Mouse (Mus musculus) embryonic facial prominence, embryonic 10.5 days (tissue): ENCODE measurements around the gene Nrcam. TPM values are rescaled to one million over a fixed set of nuclear protein-coding genes. Genes with fewer than 3 reads are reported as not detected.

Source experiments
- DNase-seq: peaks from one replicate; pipeline ENCODE4 v3.0.0-alpha.2; 2017; ENCODE audit warnings: low spot score
- H3K27ac ChIP-seq: fragments of 300-500 bp; sonication (generic); replicated peaks from 2 replicates; pipeline ENCODE4 v1.5.1; 2016; ENCODE audit warnings: mild to moderate bottlenecking
- H3K27me3 ChIP-seq: fragments of 300-500 bp; sonication (generic); replicated peaks from 2 replicates; pipeline ENCODE4 v1.6.1; 2016; ENCODE audit warnings: low read depth, mild to moderate bottlenecking; ENCODE audit not compliant: poor library complexity, severe bottlenecking
- H3K36me3 ChIP-seq: fragments of 300-500 bp; sonication (generic); replicated peaks from 2 replicates; pipeline ENCODE4 v1.6.1; 2016; ENCODE audit warnings: mild to moderate bottlenecking, moderate library complexity
- H3K4me1 ChIP-seq: fragments of 300-500 bp; sonication (generic); 2 replicates; pipeline ENCODE4 v1.6.1; 2016
- H3K4me3 ChIP-seq: fragments of 300-500 bp; sonication (generic); 2 replicates; pipeline ENCODE4 v1.5.1; 2016; ENCODE audit warnings: mild to moderate bottlenecking, moderate library complexity
- H3K9me3 ChIP-seq: fragments of 300-500 bp; sonication (generic); 2 replicates; pipeline ENCODE4 v1.6.1; 2016; ENCODE audit warnings: mild to moderate bottlenecking
- WGBS: fragments of 180-500 bp; shearing (Covaris S2); methylation state at CpG from one replicate; pipeline ENCODE4 v1.1.7; 2016; 5-methylcytosine and 5-hydroxymethylcytosine counted together
- polyA plus RNA-seq: library from polyadenylated mRNA; unstranded; fragments of >200 nt; fragmentation: Nextera tagmentation; extraction: Ambion mirVana; gene quantifications from 2 replicates; pipeline ENCODE4 v1.2.1, GENCODE M21; 2016

Nrcam gene
- polyA plus RNA-seq, 1 experiment from 2014 or later = 15.2 TPM

DNA sequence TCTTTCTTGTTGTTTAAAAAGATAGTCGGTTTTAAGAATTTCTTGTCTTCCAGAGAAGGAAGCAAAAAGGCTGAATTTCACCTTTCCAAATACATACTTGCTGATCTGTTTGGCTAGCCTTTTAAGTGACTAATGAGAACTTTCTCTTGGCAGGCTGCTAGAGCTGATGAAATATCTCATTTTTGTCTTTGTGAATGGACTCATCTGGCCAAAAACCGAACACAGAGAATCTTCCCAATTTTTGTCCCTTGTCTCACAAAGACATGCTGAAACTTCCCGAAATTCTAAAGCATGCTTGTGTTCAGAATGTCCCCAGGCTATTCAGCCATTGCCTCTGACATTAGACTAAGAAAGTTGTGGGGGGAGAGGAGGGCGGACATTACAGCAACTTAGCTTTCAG lies 129.3 kb downstream of the Nrcam start:
- 65% methylated on average over 4 of the region's 4 CpGs for WGBS
- H3K27ac ChIP-seq = no peak overlapping the region
- no peak overlapping the region for H3K4me3 ChIP-seq
- H3K27me3 ChIP-seq = no peaks in the 10 kb centered on the region
- no peaks in the 10 kb centered on the region for H3K36me3 ChIP-seq
- H3K4me1 ChIP-seq = no peaks in the 10 kb centered on the region
- no peak for DNase-seq
- no peaks in the 10 kb centered on the region for H3K9me3 ChIP-seq

DNA sequence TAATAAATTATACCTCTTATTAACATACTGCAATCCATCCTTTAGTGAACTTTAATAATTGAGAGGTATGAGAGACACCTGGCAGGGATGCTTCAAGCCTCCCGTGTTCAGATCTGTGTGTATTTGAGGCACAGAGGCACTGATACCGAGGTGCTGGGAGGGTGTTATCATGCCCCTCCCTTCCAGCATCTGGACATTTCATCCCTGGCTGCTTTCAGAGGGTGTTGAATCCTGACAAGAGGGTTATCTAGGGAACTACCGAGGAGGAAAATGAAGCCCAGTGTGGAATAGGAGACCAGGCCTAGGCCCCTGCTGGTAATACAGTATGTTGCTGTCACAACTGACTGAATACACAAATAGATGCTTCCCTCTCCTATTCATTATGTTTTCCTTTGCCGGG lies 133.8 kb downstream of the Nrcam start:
- WGBS = 65% methylated on average over 4 of the region's 4 CpGs
- no peaks in the 10 kb centered on the region for H3K4me1 ChIP-seq
- H3K27ac ChIP-seq = no peak overlapping the region
- no peak for DNase-seq
- H3K36me3 ChIP-seq = no peaks in the 10 kb centered on the region
- H3K4me3 ChIP-seq = no peak overlapping the region
- H3K27me3 ChIP-seq = no peaks in the 10 kb centered on the region
- no peaks in the 10 kb centered on the region for H3K9me3 ChIP-seq

DNA sequence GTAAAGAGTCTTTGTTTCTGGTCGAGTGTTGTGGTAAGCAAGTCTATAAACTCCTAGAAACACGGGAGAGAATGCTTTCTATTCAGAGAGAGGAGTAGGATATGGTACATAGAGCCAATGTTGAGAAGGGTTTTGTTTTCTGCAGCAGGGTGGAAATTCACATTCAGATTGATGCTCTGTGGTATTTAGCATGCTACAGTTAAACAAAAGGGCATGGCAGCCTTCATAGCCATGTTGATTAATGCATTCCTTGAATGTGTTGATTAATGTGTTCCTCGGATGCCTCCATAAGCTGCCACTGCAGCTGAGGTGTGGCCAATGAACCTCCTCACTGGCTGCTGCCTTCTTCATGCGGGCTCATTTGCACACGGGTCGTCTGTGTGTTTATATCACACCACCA lies 134.3 kb downstream of the Nrcam start:
- 68% methylated on average over 6 of the region's 6 CpGs for WGBS

DNA sequence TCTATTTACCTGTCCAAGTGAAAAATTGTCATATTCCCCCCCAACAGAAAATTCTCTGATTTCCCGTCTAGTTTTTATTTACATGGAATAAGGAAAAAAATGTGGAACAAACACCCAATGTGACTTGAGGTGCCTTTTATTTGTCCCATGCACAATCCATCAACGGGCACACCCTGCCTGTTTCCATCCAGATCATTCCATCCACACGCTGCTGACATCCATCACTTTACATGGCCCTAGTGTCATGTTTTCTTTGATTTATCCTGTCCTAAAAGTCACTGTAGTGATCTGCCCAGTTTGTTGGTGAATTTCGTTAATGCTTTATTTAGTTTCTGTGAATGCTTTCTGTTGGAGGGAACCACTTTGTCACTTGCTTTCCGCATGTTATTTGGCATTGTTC lies 142.4 kb downstream of the Nrcam start:
- DNase-seq = no peak
- Histone ChIP-seq H3K27ac (no peak overlapping the region), H3K4me1 (no peaks in the 10 kb centered on the region), H3K36me3 (no peaks in the 10 kb centered on the region), H3K9me3 (no peaks in the 10 kb centered on the region), H3K27me3 (no peaks in the 10 kb centered on the region), H3K4me3 (no peak overlapping the region)
- WGBS = 89% methylated on average over 5 of the region's 5 CpGs

More for the DNA sequence above, 134.3 kb downstream of the Nrcam start:
- Histone ChIP-seq H3K27ac (no peak overlapping the region), H3K27me3 (no peaks in the 10 kb centered on the region), H3K4me3 (no peak overlapping the region), H3K4me1 (no peaks in the 10 kb centered on the region), H3K36me3 (no peaks in the 10 kb centered on the region), H3K9me3 (no peaks in the 10 kb centered on the region)
- no peak for DNase-seq

DNA sequence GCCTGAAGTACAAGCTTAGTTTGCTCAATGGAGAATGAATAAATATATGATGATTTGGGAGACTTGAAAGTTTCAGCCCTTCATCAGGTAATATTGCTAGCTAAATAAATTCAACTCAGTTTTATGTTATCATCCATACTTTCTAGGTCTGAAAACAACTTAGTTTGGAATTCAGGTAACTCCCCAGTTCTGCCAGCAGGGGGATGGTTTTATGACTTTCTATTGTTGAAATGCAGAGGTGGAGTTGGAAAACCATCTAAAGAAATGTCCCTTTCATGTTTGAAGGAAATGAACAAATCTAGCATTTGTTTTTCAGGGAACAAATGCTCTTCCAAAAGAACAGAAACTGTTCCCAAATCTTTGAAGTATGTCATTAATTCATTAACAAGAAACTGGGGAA lies 146.7 kb downstream of the Nrcam start:
- no peak for DNase-seq
- Histone ChIP-seq H3K9me3 (no peaks in the 10 kb centered on the region), H3K27me3 (no peaks in the 10 kb centered on the region), H3K4me3 (no peak overlapping the region), H3K36me3 (no peaks in the 10 kb centered on the region), H3K27ac (no peak overlapping the region), H3K4me1 (no peaks in the 10 kb centered on the region)

- Histone ChIP-seq H3K4me3 (no peak overlapping the region), H3K36me3 (no peaks in the 10 kb centered on the region), H3K27ac (no peak overlapping the region), H3K4me1 (no peaks in the 10 kb centered on the region), H3K9me3 (no peaks in the 10 kb centered on the region), H3K27me3 (no peaks in the 10 kb centered on the region)
- WGBS = 82% methylated on average over 6 of the region's 6 CpGs
- no peak for DNase-seq
These were observed 150.8 kb downstream of the Nrcam start for GRCm38 (mm10) chr12:44479260-44480030.

DNA sequence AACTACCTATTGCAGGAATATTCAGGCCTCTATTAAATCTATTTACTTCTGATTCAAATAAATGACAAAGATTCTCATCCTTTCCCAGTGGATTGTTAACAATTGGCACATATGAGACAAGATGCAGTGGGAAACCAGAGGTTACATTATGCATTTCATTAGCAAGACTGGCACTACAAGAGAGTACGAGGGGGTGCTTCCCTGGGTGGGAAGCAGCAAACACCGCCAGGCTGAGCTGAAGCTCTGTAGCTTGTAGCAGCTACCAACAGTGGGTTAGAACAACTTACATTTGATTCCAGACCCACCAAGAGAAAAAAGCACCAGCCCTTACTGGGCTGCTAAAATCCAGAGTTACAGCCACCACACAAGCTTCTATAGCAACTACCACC lies 151.3 kb downstream of the Nrcam start:
- Histone ChIP-seq H3K9me3 (no peaks in the 10 kb centered on the region), H3K4me3 (no peak overlapping the region), H3K27me3 (no peaks in the 10 kb centered on the region), H3K4me1 (no peaks in the 10 kb centered on the region), H3K27ac (no peak overlapping the region), H3K36me3 (no peaks in the 10 kb centered on the region)
- WGBS = 79% methylated on average over 2 of the region's 2 CpGs
- no peak for DNase-seq

DNA sequence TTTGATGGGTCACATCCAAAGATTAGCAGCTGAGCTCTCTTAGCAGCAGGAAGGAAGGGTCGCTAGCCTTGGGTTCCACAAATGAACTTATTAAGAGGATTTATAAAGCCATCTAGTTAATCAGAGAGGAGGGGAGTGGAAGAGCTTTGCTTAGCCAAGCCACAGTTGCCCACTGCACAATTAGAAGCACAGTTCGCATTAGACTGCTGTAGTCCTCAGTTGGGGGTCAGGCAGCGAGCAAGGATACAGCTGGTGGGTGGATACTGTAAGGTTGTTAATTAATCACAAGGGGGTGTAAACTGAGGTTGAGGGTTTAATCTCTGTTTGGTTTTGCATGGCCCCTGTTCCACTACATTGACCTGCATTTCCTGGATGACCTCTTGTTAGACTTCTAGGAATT lies 152.7 kb downstream of the Nrcam start:
- WGBS = 75% methylated on average over 3 of the region's 3 CpGs
- no peak overlapping the region for H3K4me3 ChIP-seq
- no peak for DNase-seq
- H3K9me3 ChIP-seq = no peaks in the 10 kb centered on the region
- H3K36me3 ChIP-seq = no peaks in the 10 kb centered on the region
- no peaks in the 10 kb centered on the region for H3K27me3 ChIP-seq
- no peaks in the 10 kb centered on the region for H3K4me1 ChIP-seq
- no peak overlapping the region for H3K27ac ChIP-seq

- Histone ChIP-seq H3K4me1 (0 out of 2 replicates have a peak, but pooled peaks cover 4% of the 10 kb centered on the region), H3K27ac (no peak overlapping the region), H3K36me3 (no peaks in the 10 kb centered on the region), H3K27me3 (no peaks in the 10 kb centered on the region), H3K4me3 (no peak overlapping the region), H3K9me3 (no peaks in the 10 kb centered on the region)
- no peak for DNase-seq
- 53% methylated on average over 5 of the region's 5 CpGs for WGBS
These were observed 164.2 kb downstream of the Nrcam start for GRCm38 (mm10) chr12:44492759-44493479.

DNA sequence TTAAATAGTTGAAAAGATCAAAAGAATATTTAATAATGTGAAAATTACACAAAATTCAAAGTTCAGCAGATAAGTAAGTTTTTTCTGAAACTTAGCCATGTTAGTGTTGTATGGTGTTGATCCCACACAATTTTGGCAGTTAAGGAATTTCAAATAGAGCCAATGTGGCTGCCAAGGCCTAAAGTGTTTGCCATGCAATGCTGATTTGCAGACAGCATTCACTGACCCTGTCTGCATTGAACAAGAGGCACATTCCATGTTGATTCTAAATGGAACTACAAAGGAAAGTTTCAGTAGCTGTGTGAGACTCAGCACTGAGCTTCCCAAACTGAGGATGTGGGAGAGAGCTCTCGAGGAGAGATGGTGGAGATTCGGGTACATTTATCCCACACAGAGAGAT lies 169.1 kb downstream of the Nrcam start:
- Histone ChIP-seq H3K27me3 (no peaks in the 10 kb centered on the region), H3K4me1 (0 out of 2 replicates have a peak, but pooled peaks cover 1% of the 10 kb centered on the region), H3K4me3 (no peak overlapping the region), H3K9me3 (no peaks in the 10 kb centered on the region), H3K27ac (no peak overlapping the region), H3K36me3 (no peaks in the 10 kb centered on the region)
- WGBS = 82% methylated on average over 2 of the region's 2 CpGs
- DNase-seq = no peak

- DNase-seq = no peak
- Histone ChIP-seq H3K4me1 (no peaks in the 10 kb centered on the region), H3K27me3 (no peaks in the 10 kb centered on the region), H3K9me3 (no peaks in the 10 kb centered on the region), H3K36me3 (no peaks in the 10 kb centered on the region), H3K27ac (no peak overlapping the region), H3K4me3 (no peak overlapping the region)
- WGBS = 63% methylated on average over 5 of the region's 5 CpGs
These were observed 170.2 kb downstream of the Nrcam start for GRCm38 (mm10) chr12:44498872-44499271.

GRCm38 (mm10) chr12:44501807-44502487 lies 173.3 kb downstream of the Nrcam start:
- 75% methylated on average over 5 of the region's 5 CpGs for WGBS
- H3K27ac ChIP-seq = no peak overlapping the region
- DNase-seq = no peak

GRCm38 (mm10) chr12:44503737-44504136 lies 175.1 kb downstream of the Nrcam start:
- no peaks in the 10 kb centered on the region for H3K27me3 ChIP-seq
- DNase-seq = no peak
- H3K27ac ChIP-seq = no peak overlapping the region
- WGBS = 83% methylated on average over 4 of the region's 4 CpGs
- no peaks in the 10 kb centered on the region for H3K9me3 ChIP-seq
- H3K4me3 ChIP-seq = no peak overlapping the region
- H3K36me3 ChIP-seq = no peaks in the 10 kb centered on the region
- no peaks in the 10 kb centered on the region for H3K4me1 ChIP-seq

More at GRCm38 (mm10) chr12:44501807-44502487, 173.3 kb downstream of the Nrcam start:
- Histone ChIP-seq H3K4me3 (no peak overlapping the region), H3K36me3 (no peaks in the 10 kb centered on the region), H3K27me3 (no peaks in the 10 kb centered on the region), H3K9me3 (no peaks in the 10 kb centered on the region), H3K4me1 (no peaks in the 10 kb centered on the region)
